Mouse (Mus musculus) heart, postnatal 14 days (tissue): ENCODE results near the gene Sh2d3c. TPM values are rescaled to one million over a fixed set of nuclear protein-coding genes. Genes with fewer than 3 reads are reported as not detected.

Experiments used
- DNase-seq, 2 experiments: peaks; one replicate each; pipeline ENCODE4 v3.0.0; 2021 to 2022
- intact Hi-C: fragments of 180-260 bp; cut with DNase I; formaldehyde crosslinking; loops from one replicate; pipeline ENCODE4 v1.15.1; 2025
- total RNA-seq, 2 experiments: library from RNA; stranded (reverse); gene quantifications; 2 replicates each; pipeline ENCODE4 v1.2.3; 2021

Sh2d3c gene
- total RNA-seq, 2 experiments from 2014 or later, result 37.4 to 39.4 TPM

DNA sequence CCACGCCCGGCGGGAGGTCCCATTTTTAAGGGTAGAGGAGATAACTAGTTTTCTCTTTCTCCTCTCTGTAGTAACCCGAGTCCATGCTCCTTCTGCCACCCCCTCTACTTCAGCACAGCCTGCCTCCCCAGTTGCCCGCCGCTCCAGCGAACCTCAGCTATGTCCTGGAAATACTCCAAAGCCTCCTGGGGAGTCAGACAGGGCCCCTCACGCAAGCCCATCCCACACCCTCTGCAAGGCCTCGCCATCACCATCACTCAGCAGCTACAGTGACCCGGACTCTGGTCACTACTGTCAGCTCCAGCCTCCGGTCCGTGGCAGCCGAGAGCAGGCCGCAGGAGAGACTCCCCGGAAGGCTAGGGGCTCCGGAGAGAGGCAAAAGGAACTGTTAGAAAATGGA, 28.2 kb downstream of the Sh2d3c start:
- intact Hi-C loops, result loop anchor here (5.0 kb wide), 1 partner anchor 117 kb away; no protein-coding TSS in a partner anchor
- no peak for DNase-seq

DNA sequence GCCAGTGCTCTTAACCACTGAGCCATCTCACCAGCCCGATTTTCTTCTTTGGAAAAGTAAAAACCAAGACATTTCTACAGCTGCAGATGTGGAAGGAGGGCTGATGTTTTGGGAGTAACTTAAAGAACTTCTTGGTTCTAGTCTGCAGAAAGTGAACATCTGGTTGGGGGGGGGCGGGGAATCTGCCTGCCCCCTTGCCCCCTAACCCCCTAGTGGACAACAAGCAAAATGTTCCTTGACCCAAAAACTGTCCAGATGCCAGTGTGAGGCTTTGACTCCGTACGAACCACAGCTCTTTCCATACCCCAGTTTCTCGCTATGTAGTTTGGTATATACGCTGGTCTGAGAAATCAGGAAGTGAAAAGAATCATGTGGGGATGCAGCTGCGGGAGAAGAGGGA, 29.3 kb downstream of the Sh2d3c start:
- DNase-seq, result no peak

GRCm38 (mm10) chr2:32750887-32751664, 30.2 kb downstream of the Sh2d3c start:
- intact Hi-C loops, result no loop called here
- peak in 1 of 2 experiments; percentile 57 for DNase-seq

More for the DNA sequence above, 29.3 kb downstream of the Sh2d3c start:
- intact Hi-C loops, result no loop called here

- intact Hi-C loops, result no loop called here
- no peak for DNase-seq
Observed at GRCm38 (mm10) chr2:32751665-32752033, 30.8 kb downstream of the Sh2d3c start.

DNA sequence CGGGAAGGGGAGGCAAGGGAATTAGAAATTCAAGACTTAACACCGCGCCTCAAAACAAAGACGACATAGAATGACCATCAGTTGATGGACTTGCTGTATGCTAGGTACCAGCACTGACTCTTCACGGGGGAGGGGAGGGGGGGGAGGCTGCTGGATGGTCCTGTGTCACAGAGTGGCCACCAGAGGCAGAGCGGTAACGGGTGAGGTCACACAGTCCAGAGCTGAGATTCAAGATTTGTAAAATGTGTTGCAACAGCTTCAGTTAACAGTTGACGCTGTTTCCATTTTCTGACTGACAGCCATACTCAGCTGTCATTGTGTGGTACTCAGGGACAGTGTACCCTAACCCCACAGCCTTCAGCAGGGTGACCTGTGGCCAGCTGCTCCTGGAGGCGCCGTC, 31.3 kb downstream of the Sh2d3c start:
- DNase-seq, result no peak
- intact Hi-C loops, result no loop called here

DNA sequence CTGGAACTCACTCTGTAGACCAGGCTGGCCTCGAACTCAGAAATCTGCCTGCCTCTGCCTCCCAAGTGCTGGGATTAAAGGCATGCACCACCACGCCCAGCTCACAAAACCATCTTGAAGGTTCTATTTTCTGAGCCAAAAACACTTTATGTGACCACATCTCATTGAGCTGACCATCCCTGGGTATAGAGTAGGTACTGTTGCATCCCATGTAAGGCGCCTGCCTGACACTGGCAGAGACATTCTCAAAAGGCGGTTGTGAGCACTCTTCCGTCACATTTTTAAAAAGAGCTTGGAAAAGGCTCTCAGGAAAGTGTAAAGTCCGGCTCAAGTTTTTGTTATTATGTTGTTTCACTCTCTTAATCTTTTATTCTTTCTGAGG, 35.8 kb downstream of the Sh2d3c start:
- DNase-seq, result no peak
- intact Hi-C loops, result loop anchor here (1.0 kb wide), 1 partner anchor 43 kb away; the partner anchor contains the start of gene Cdk9

DNA sequence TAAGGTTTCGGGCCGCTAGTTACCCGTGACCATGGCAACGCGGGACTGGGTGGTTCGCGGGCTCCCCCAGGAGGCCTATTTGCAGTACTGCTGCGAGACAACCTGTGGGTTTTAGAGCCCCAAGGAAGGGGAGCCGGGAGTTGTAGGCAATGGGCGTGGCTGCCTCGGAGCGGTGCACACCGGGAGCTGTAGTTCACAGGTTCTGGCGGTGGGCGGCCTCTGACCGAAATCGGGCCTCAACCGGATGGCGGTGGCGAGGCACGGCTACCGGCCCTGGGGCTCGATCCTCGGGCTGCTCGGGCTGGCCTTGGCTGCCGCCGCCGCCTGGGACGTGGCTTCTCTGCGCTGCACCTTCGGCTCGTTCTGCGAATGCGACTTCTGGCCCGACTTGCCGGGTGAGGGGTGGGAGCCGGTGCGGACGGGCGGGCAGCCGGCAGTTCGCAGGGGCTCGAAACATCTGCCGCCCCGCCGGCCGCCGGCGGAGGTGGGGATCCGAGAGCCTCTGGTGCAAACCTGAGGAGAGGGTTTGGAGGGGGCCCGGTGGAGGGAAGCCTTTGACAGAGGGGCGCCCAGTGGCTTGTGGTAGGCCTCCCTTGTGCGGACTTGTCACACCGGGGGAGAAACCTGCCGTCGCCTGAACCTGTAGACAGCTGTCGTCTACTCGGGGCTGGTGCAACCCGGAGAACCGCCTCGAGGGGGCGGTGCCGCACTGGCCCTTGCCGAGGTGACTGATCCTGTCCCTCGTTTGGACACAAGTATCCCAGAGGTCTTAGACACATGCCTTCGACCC, 36.4 kb downstream of the Sh2d3c start, which contains the start of gene Tor2a:
Gene Tor2a, plus strand, starts transcription at position 179 of the 790 bp plus-strand sequence.
- peak; percentile 97 to 98 for DNase-seq
- intact Hi-C loops, result loop anchor here (1.0 kb wide), 1 partner anchor 44 kb away; the partner anchor contains the start of gene Cdk9

DNA sequence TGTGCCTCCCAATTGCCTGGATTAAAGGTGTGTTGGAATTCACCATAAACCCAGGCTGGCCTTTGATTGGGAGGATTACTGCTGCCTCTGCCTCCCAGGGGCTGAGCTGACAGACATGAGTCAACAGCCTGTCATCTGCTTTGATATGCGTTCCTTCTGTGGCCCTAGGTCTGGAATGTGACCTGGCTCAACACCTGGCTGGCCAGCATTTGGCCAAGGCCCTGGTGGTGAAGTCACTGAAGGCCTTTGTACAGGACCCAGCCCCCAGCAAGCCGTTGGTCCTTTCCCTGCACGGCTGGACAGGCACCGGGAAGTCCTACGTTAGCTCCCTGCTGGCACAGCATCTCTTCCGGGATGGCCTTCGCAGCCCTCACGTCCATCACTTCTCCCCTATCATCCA, 37.6 kb downstream of the Sh2d3c start:
- intact Hi-C loops, result no loop called here
- DNase-seq, result no peak

DNA sequence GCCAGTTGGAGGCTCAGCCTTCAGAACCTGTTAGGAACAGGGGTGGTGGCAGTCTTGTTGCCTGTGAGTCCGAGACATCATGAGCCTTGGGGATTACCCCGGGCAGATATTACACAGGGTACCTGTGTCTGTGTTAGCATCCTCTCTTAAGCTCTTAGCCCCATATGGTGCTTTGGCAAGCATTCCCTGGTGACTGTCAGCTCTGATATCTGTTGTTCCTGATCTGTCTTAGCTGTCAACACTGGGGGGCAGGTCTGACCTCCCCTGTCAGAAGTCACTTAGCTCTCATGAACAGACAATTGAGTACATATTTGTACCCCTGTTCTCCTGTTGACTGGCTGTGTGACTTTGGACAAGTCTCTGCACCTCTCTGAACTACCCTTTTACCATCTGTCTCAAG, 38.1 kb downstream of the Sh2d3c start:
- intact Hi-C loops, result no loop called here
- no peak for DNase-seq

- intact Hi-C loops, result no loop called here
- DNase-seq, result no peak
Observed at GRCm38 (mm10) chr2:32761361-32761760, 40.5 kb downstream of the Sh2d3c start.

GRCm38 (mm10) chr2:32761859-32762258, 41.0 kb downstream of the Sh2d3c start:
- no peak for DNase-seq
- intact Hi-C loops, result no loop called here

- intact Hi-C loops, result no loop called here
- no peak for DNase-seq
Observed at GRCm38 (mm10) chr2:32763353-32763752, 42.5 kb downstream of the Sh2d3c start.

DNA sequence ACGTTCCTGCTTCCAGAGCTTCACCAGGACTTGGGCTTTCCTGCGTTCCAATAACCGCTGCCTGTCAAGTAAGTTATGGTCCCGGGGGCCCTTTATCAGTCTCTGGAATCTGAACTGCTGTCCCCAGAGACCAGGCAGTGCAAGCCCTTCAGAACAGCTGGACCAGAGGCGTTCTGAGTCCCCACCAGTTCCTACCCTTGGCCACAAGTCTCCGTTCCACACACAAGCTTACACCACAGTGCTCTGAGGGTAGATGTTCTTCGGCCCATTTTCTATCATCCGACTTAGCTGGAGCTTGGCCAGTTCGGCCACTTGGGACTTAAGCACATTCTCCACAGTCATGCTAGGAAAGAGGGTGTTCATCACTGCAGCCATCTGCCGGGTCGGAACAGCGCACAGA, 46.4 kb downstream of the Sh2d3c start:
- intact Hi-C loops, result no loop called here

DNA sequence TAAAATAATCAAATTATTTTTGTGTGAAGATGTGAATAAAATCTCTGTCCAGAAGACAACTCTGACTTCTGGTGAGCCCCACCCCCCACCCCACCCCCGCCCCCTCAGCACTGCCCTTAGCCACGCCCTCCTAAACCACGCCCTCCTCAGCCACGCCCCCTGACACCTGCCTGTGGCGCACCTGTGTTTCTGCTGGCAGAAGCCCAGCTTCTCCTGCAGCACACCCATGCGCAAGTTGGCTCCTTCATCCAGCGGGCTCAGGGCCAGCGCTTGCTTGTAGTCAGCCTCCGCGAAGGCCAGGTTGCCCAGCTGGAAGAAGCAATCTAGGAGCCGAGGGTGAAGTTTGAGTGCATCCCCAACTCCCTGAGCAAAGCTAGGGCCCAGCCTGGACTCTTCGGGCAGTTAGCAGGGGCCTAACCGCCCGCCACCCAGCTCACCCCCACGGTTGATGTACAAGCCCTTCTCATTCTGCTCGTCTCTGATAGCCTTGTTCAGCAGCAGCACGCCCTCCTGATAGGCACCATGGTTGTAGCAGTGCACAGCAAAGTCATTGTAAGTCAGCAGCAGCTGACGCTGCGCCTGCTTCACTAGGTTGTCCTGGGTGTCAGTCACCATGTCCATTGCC, 47.9 kb downstream of the Sh2d3c start:
- no peak for DNase-seq
- intact Hi-C loops, result no loop called here

More for the DNA sequence above, 46.4 kb downstream of the Sh2d3c start:
- DNase-seq, result no peak

DNA sequence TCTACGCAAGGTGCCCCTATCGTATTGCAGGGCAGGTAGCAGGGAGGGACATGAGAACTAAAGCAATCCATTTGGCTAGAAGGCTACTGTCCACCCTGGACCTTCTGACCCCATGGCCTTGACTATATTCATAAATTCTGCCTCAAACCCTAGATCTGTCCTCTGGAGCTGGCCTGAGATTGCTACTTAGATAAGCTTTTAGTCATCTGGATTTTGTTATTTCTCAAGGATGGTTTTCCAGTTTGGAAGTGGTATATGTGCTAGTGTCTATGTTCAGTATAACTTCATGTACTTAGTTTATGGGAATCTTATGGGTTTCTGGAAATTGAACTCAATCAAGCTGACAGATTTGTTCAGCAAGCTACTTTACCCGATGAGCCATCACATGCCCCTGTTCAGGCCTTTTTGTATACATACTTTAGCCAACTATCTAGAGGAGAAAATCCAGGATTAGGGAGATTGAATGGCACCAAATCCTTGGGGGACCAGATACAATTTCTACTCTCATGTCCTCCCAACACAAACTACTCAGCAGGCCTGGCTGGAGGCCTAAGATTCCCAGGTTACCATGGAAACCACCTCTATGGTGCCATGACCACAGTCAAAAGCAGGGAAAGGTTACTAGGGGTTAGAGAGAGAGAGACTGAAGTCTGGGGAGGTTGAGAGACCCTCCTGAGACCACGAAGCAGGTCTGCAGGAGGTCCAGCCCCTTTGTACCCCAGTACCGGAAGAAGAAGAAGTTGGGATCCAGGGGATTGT, 48.7 kb downstream of the Sh2d3c start:
- DNase-seq, result no peak
- intact Hi-C loops, result no loop called here

GRCm38 (mm10) chr2:32771886-32772285, 51.0 kb downstream of the Sh2d3c start:
- DNase-seq, result no peak
- intact Hi-C loops, result no loop called here

DNA sequence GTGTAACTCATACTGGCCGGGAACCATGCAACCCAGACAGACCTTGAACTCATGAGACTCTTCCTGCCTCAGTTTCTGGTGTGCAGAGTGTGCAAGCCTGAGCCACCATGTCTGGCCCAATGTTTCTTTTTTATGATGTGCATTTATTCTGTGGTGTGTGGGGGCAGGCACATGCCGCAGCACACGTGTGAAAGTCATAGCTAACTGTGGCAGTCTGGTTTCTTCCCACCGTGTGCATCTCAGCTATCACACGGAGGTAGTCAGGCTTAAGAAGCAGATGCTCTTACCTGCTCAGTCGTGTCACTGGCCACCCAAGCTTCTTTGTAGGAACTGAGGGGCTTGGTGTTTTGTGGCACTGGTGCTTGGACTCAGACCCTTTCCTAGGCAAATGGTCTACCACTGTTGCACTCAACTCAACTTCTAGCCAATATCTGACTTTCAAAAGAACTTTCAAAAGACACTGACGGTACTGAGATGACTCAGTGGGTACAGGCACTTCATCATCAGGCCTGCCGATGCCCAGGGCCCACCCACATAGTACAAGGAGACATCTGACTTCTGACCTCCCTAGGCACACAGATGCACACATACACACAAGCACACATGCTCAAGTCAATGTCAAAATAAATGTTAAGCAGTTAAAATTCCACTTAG, 51.9 kb downstream of the Sh2d3c start:
- no peak for DNase-seq
- intact Hi-C loops, result no loop called here

DNA sequence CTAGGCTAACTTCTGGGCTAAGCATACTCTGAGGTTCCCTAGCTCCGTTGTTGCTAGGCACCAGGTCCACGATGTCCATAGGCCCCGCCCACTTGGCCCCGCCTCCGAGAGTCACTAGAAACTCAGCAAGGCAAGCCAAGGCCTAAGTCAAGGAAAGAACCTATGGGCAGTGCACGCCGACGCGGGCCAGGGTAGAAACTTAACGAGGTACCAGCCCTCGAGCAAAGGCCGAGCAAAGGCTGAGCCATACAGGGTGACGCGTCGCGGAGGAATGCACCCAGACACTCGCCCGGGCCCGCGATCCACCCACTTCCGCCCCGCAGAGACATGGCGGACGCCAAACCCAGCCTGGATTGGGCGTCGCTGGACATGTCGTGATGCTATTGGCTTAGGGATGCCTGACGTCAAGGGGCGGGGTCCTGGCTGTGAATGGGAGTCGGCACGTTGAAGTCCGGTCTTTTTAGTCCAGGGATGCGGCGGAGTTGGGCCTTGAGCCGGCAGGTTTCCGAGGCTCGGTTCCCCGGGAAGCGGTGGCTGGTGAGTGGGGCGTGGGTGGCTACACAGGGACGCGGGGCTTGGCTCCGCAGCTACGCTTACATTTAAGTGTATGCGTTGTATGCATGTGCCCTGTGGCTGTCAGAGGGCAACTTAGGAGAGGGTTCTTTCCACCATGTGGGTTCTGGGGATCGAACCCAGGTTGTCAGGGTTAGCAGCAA, 54.7 kb downstream of the Sh2d3c start, which contains the start of the genes Ttc16 and Ptrh1:
Gene Ttc16, minus strand, starts transcription at position 275 of the 716 bp plus-strand sequence.
Gene Ptrh1, plus strand, starts transcription at position 428 of the 716 bp plus-strand sequence.
- peak; percentile 96 to 99 for DNase-seq
- intact Hi-C loops, result loop anchor here (2.0 kb wide), 1 partner anchor 137 kb away; no protein-coding TSS in a partner anchor

GRCm38 (mm10) chr2:32776192-32776591, 55.3 kb downstream of the Sh2d3c start:
- intact Hi-C loops, result loop anchor here (2.0 kb wide), 1 partner anchor 137 kb away; no protein-coding TSS in a partner anchor
- DNase-seq, result no peak
